Mouse (Mus musculus) midbrain, embryonic 10.5 days (tissue): ENCODE data around the gene Ppp1r9b. TPM values are rescaled to one million over a fixed set of nuclear protein-coding genes. Genes with fewer than 3 reads are reported as not detected.
A peak's percentile ranks its signal among the peaks of the same experiment; 100 is the strongest.

Experiments
- DNase-seq: peaks from one replicate; pipeline ENCODE4 v3.0.0-alpha.2; 2017; ENCODE audit warnings: low spot score
- H3K27ac ChIP-seq: fragments of 300-500 bp; sonication (generic); replicated peaks from 2 replicates; pipeline ENCODE4 v1.5.1; 2016; ENCODE audit warnings: mild to moderate bottlenecking
- H3K27me3 ChIP-seq: fragments of 300-500 bp; sonication (generic); 2 replicates; pipeline ENCODE4 v1.6.1; 2016; ENCODE audit warnings: low read depth, mild to moderate bottlenecking; ENCODE audit not compliant: poor library complexity, severe bottlenecking
- H3K36me3 ChIP-seq: fragments of 300-500 bp; sonication (generic); 2 replicates; pipeline ENCODE4 v1.6.1; 2016; ENCODE audit warnings: mild to moderate bottlenecking, moderate library complexity
- H3K4me1 ChIP-seq: fragments of 300-500 bp; sonication (generic); 2 replicates; pipeline ENCODE4 v1.6.1; 2016
- H3K4me3 ChIP-seq: fragments of 300-500 bp; sonication (generic); 2 replicates; pipeline ENCODE4 v1.5.1; 2016; ENCODE audit warnings: mild to moderate bottlenecking, moderate library complexity
- H3K9me3 ChIP-seq: fragments of 300-500 bp; sonication (generic); replicated peaks from 2 replicates; pipeline ENCODE4 v1.6.1; 2016; ENCODE audit warnings: mild to moderate bottlenecking
- WGBS: fragments of 180-500 bp; shearing (Covaris S2); methylation state at CpG from one replicate; pipeline ENCODE4 v1.1.7; 2016; 5-methylcytosine and 5-hydroxymethylcytosine counted together
- polyA plus RNA-seq: library from polyadenylated mRNA; unstranded; fragments of >200 nt; fragmentation: Nextera tagmentation; extraction: Ambion mirVana; gene quantifications from 2 replicates; pipeline ENCODE4 v1.2.1, GENCODE M21; 2016

Gene Ppp1r9b
- polyA plus RNA-seq, 1 experiment from 2014 or later: 8.6 TPM

- no peak for DNase-seq
- no peak overlapping the region for H3K4me3 ChIP-seq
- no peaks in the 10 kb centered on the region for H3K9me3 ChIP-seq
- 93% methylated on average over 5 of the region's 5 CpGs for WGBS
- H3K4me1 ChIP-seq: peaks cover 24% of the 10 kb centered on the region
- no peak overlapping the region for H3K27ac ChIP-seq
- H3K36me3 ChIP-seq: no peaks in the 10 kb centered on the region
- H3K27me3 ChIP-seq: peaks cover 26% of the 10 kb centered on the region
Measured at GRCm38 (mm10) chr11:95036521-95036920, 45.7 kb downstream of the Ppp1r9b start.

- H3K27me3 ChIP-seq: peaks cover 26% of the 10 kb centered on the region
- H3K4me1 ChIP-seq: peaks cover 31% of the 10 kb centered on the region
- no peak overlapping the region for H3K4me3 ChIP-seq
- 70% methylated on average over 6 of the region's 6 CpGs for WGBS
- no peaks in the 10 kb centered on the region for H3K36me3 ChIP-seq
- no peak for DNase-seq
- no peak overlapping the region for H3K27ac ChIP-seq
- no peaks in the 10 kb centered on the region for H3K9me3 ChIP-seq
Measured at GRCm38 (mm10) chr11:95037306-95037705, 46.5 kb downstream of the Ppp1r9b start.

GRCm38 (mm10) chr11:95038156-95038817, 47.5 kb downstream of the Ppp1r9b start:
- no peak overlapping the region for H3K27ac ChIP-seq
- H3K4me3 ChIP-seq: no peak overlapping the region
- no peaks in the 10 kb centered on the region for H3K36me3 ChIP-seq
- no peak for DNase-seq
- H3K4me1 ChIP-seq: peaks cover 34% of the 10 kb centered on the region
- H3K27me3 ChIP-seq: peaks cover 22% of the 10 kb centered on the region
- 75% methylated on average over 14 of the region's 14 CpGs for WGBS
- H3K9me3 ChIP-seq: no peaks in the 10 kb centered on the region

- H3K36me3 ChIP-seq: no peaks in the 10 kb centered on the region
- H3K9me3 ChIP-seq: no peaks in the 10 kb centered on the region
- H3K4me1 ChIP-seq: peaks cover 34% of the 10 kb centered on the region
- WGBS: 85% methylated on average over 13 of the region's 13 CpGs
- no peak for DNase-seq
- peaks cover 27% of the 10 kb centered on the region for H3K27me3 ChIP-seq
- no peak overlapping the region for H3K27ac ChIP-seq
- H3K4me3 ChIP-seq: no peak overlapping the region
Measured at GRCm38 (mm10) chr11:95038818-95039655, 48.2 kb downstream of the Ppp1r9b start.

- Histone ChIP-seq H3K36me3 (no peaks in the 10 kb centered on the region), H3K4me1 (peaks cover 37% of the 10 kb centered on the region), H3K27ac (no peak overlapping the region), H3K9me3 (no peaks in the 10 kb centered on the region), H3K4me3 (peak overlapping the region; percentile 76; the same call in 1 of the 2 replicates), H3K27me3 (peaks cover 27% of the 10 kb centered on the region)
- no peak for DNase-seq
- 89% methylated on average over 4 of the region's 4 CpGs for whole genome bisulfite sequencing
Measured at GRCm38 (mm10) chr11:95039766-95040165, 48.9 kb downstream of the Ppp1r9b start.

GRCm38 (mm10) chr11:95040491-95041138, 49.8 kb downstream of the Ppp1r9b start:
- H3K27ac ChIP-seq: peak overlapping the region; percentile 74
- DNase-seq: peak; percentile 29
- H3K27me3 ChIP-seq: peaks cover 27% of the 10 kb centered on the region
- peak overlapping the region; percentile 76 for H3K4me3 ChIP-seq
- WGBS: under 1% methylated on average over 20 of the region's 20 CpGs
- no peaks in the 10 kb centered on the region for H3K9me3 ChIP-seq
- H3K36me3 ChIP-seq: no peaks in the 10 kb centered on the region
- peaks cover 40% of the 10 kb centered on the region for H3K4me1 ChIP-seq

GRCm38 (mm10) chr11:95041139-95041609, 50.3 kb downstream of the Ppp1r9b start, which contains the start of gene Pdk2:
Gene Pdk2, minus strand, starts transcription at chr11:95041354.
- H3K4me1 ChIP-seq: peaks cover 40% of the 10 kb centered on the region
- peak within 1 kb of the TSS; percentile 76 for H3K4me3 ChIP-seq
- H3K27ac ChIP-seq: peak within 1 kb of the TSS; percentile 74
- H3K9me3 ChIP-seq: no peaks in the 10 kb centered on the region
- under 1% methylated on average over 41 of the region's 41 CpGs for WGBS
- DNase-seq: peak; percentile 97
- peaks cover 27% of the 10 kb centered on the region for H3K27me3 ChIP-seq
- H3K36me3 ChIP-seq: no peaks in the 10 kb centered on the region

- Histone ChIP-seq H3K27me3 (peaks cover 27% of the 10 kb centered on the region), H3K4me3 (peak overlapping the region; percentile 76), H3K36me3 (no peaks in the 10 kb centered on the region), H3K27ac (peak overlapping the region; percentile 34), H3K4me1 (peaks cover 40% of the 10 kb centered on the region), H3K9me3 (no peaks in the 10 kb centered on the region)
- DNase-seq: peak; percentile 83
- WGBS: 1% methylated on average over 11 of the region's 11 CpGs
Measured at GRCm38 (mm10) chr11:95042096-95042495, 51.3 kb downstream of the Ppp1r9b start.

- Histone ChIP-seq H3K9me3 (no peaks in the 10 kb centered on the region), H3K4me3 (no peak overlapping the region), H3K36me3 (no peaks in the 10 kb centered on the region), H3K27ac (no peak overlapping the region), H3K4me1 (peaks cover 40% of the 10 kb centered on the region), H3K27me3 (peaks cover 27% of the 10 kb centered on the region)
- DNase-seq: no peak
- WGBS: 93% methylated on average over 4 of the region's 4 CpGs
Measured at GRCm38 (mm10) chr11:95043060-95043459, 52.2 kb downstream of the Ppp1r9b start.

GRCm38 (mm10) chr11:95043608-95044007, 52.8 kb downstream of the Ppp1r9b start:
- Histone ChIP-seq H3K4me1 (peaks cover 37% of the 10 kb centered on the region), H3K9me3 (no peaks in the 10 kb centered on the region), H3K27me3 (peaks cover 27% of the 10 kb centered on the region), H3K27ac (no peak overlapping the region), H3K36me3 (no peaks in the 10 kb centered on the region), H3K4me3 (no peak overlapping the region)
- no peak for DNase-seq
- 60% methylated on average over 7 of the region's 7 CpGs for WGBS

- no peak for DNase-seq
- Histone ChIP-seq H3K9me3 (no peaks in the 10 kb centered on the region), H3K4me3 (no peak overlapping the region), H3K36me3 (no peaks in the 10 kb centered on the region), H3K27ac (no peak overlapping the region), H3K4me1 (peaks cover 34% of the 10 kb centered on the region), H3K27me3 (peaks cover 22% of the 10 kb centered on the region)
- WGBS: 54% methylated on average over 12 of the region's 13 CpGs
Measured at GRCm38 (mm10) chr11:95044185-95044870, 53.5 kb downstream of the Ppp1r9b start.
